Mouse (Mus musculus): ENCODE data around the gene Bicc1. TPM values are rescaled to one million over a fixed set of nuclear protein-coding genes. Genes with fewer than 3 reads are reported as not detected.

Bicc1 gene
- total and polyA plus RNA-seq, 2 experiments from 2014 or later: 4.9 to 6.5 TPM

DNA sequence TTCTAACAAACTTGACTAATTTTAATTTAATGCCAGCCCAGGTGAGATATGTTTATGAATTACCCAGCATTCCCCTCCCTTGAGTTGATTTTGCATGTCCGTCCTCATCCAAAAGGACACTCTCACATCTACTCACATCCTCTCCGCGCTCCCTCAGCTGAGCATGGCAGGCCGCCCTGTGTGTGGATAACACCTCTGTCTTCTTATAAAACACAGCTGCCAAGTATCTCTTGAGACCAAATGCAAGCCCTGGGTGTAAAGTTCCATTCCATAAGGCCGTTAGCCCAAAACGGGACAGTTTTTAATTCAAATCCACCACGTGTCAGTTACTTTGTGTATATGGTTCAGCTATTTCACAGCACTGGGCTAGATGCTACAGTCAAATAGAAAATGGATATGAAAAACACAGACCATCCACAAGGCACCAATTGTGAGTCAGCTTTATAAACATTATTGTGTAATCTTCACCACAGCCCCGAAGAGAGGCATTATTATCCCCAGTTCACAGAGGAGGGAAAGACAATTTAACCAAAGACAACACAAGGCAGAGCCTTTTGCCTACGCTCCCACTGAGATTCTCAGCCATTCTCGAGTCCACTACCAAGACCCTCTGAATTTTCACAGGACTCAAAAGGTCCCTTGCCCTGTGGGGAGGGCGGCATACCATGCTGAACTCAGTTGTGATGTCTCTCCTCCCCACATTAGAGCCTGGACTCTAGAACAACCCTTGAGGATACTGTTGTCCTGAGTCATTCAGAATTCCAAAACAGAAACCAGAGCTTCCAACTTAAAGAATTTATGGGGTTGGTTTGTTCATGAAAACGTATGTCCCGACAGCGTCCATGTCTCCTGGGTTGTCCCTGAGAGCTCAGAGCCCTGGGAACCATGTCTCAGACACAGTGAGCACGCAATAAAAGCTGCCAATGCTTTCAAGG is 12.6 kb downstream of the Bicc1 start:
- Histone ChIP-seq H3K4me3 (ENCODE audit: low read depth, low read length) (no peak overlapping the region), H3K9ac (replicated peaks; ENCODE audit: low read length, poor library complexity, severe bottlenecking) (no peak overlapping the region), H3K4me1 (ENCODE audit: insufficient read depth, low read length) (no peaks in the 10 kb centered on the region), H3K9me3 (ENCODE audit: low read length) (no peaks in the 10 kb centered on the region), H3K4me2 (ENCODE audit: low read depth, low read length, poor library complexity, severe bottlenecking) (no peak overlapping the region), H3K27ac (ENCODE audit: low read depth, low read length) (no peak overlapping the region), H3K27me3 (ENCODE audit: insufficient read depth, low read length) (no peaks in the 10 kb centered on the region), H3K36me3 (ENCODE audit: insufficient read depth, low read length) (no peaks in the 10 kb centered on the region)
- 90% methylated on average over 15 of the region's 15 CpGs for WGBS
- DNase-seq (ENCODE audit: low spot score) (no peak), ATAC-seq (ENCODE audit: low FRiP score) (no peak)
- TF ChIP-seq CTCF (IDR thresholded peaks at IDR 0.05): no peak

DNA sequence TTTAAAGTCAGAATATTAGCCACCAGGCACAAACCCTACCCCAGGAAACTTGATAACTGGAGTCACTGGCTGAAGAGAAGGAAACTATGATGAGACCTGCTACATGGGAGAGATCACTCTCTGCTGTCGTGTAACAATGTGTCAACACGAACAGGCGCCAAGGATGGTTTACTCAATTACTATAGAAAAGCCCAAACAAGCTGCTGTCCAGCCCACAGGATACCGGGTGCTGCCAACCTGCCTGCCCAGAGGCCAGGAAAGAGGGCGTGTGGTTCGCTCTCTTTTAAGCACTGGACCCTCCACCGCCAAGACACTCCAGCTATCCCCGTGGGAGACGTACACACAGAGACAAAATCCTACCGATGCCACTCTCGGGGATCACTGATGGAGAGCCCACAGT is 13.7 kb downstream of the Bicc1 start:
- TF ChIP-seq CTCF (IDR thresholded peaks at IDR 0.05): no peak
- Histone ChIP-seq H3K4me3 (ENCODE audit: low read depth, low read length) (no peak overlapping the region), H3K9ac (replicated peaks; ENCODE audit: low read length, poor library complexity, severe bottlenecking) (no peak overlapping the region), H3K4me2 (ENCODE audit: low read depth, low read length, poor library complexity, severe bottlenecking) (no peak overlapping the region), H3K27ac (ENCODE audit: low read depth, low read length) (no peak overlapping the region), H3K27me3 (ENCODE audit: insufficient read depth, low read length) (no peaks in the 10 kb centered on the region), H3K4me1 (ENCODE audit: insufficient read depth, low read length) (no peaks in the 10 kb centered on the region), H3K36me3 (ENCODE audit: insufficient read depth, low read length) (no peaks in the 10 kb centered on the region), H3K9me3 (ENCODE audit: low read length) (no peaks in the 10 kb centered on the region)
- DNase-seq (ENCODE audit: low spot score) (no peak), ATAC-seq (ENCODE audit: low FRiP score) (no peak)
- 70% methylated on average over 11 of the region's 11 CpGs for WGBS

DNA sequence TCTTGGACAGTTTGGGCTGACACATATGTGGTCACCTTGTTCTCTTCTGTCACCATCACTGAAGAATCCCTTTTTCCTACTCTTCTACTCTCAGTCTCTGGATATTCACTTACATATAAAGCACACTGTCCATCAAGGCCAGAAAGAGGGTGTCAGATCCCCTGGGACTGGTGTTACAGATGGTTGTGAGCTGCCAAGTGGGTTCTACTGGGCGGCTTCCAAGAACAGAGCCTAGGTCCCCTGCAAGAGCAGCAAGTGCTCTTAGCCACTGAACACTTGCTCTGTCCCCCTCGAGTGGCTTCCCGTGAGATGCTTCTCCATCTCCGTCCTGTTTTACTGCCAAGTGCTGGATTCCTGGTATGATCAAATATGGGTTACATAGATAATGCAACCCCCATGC is 15.3 kb downstream of the Bicc1 start:
- H3K4me3 ChIP-seq (ENCODE audit: low read depth, low read length): no peak overlapping the region

DNA sequence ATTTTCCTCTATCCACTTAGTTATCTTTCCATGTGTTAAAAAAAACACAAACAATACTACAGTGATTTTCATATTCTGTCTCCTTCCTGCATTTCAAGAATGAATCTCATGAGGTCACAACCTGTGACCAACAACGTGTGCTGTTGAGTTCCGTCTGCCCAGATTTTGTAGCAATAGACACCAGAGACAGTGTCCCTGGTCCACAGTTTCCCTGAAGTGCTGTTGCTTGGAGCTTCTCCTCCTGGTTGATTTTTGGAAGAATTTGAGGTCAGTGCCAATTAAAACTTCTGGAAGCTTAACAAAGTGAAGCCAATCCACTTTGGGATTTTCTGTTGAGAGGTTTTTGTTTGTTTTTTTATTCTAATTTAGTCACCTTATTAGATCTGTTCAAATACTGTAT is 16.9 kb downstream of the Bicc1 start:
- ATAC-seq (ENCODE audit: low FRiP score) (no peak), DNase-seq (ENCODE audit: low spot score) (no peak)
- Histone ChIP-seq H3K27me3 (ENCODE audit: insufficient read depth, low read length) (no peaks in the 10 kb centered on the region), H3K4me2 (ENCODE audit: low read depth, low read length, poor library complexity, severe bottlenecking) (no peak overlapping the region), H3K4me1 (ENCODE audit: insufficient read depth, low read length) (no peaks in the 10 kb centered on the region), H3K9me3 (ENCODE audit: low read length) (no peaks in the 10 kb centered on the region), H3K4me3 (ENCODE audit: low read depth, low read length) (no peak overlapping the region), H3K27ac (ENCODE audit: low read depth, low read length) (no peak overlapping the region), H3K9ac (replicated peaks; ENCODE audit: low read length, poor library complexity, severe bottlenecking) (no peak overlapping the region), H3K36me3 (ENCODE audit: insufficient read depth, low read length) (no peaks in the 10 kb centered on the region)
- no peak for TF ChIP-seq CTCF (IDR thresholded peaks at IDR 0.05)
- 95% methylated on average over 2 of the region's 2 CpGs for WGBS

More for the DNA sequence above, 15.3 kb downstream of the Bicc1 start:
- Histone ChIP-seq H3K36me3 (ENCODE audit: insufficient read depth, low read length) (no peaks in the 10 kb centered on the region), H3K9me3 (ENCODE audit: low read length) (no peaks in the 10 kb centered on the region), H3K9ac (replicated peaks; ENCODE audit: low read length, poor library complexity, severe bottlenecking) (no peak overlapping the region), H3K4me1 (ENCODE audit: insufficient read depth, low read length) (no peaks in the 10 kb centered on the region), H3K4me2 (ENCODE audit: low read depth, low read length, poor library complexity, severe bottlenecking) (no peak overlapping the region), H3K27ac (ENCODE audit: low read depth, low read length) (no peak overlapping the region), H3K27me3 (ENCODE audit: insufficient read depth, low read length) (no peaks in the 10 kb centered on the region)
- TF ChIP-seq CTCF (IDR thresholded peaks at IDR 0.05): no peak
- WGBS: 93% methylated on average over 4 of the region's 4 CpGs
- ATAC-seq (ENCODE audit: low FRiP score): no peak
- no peak for DNase-seq (ENCODE audit: low spot score)

DNA sequence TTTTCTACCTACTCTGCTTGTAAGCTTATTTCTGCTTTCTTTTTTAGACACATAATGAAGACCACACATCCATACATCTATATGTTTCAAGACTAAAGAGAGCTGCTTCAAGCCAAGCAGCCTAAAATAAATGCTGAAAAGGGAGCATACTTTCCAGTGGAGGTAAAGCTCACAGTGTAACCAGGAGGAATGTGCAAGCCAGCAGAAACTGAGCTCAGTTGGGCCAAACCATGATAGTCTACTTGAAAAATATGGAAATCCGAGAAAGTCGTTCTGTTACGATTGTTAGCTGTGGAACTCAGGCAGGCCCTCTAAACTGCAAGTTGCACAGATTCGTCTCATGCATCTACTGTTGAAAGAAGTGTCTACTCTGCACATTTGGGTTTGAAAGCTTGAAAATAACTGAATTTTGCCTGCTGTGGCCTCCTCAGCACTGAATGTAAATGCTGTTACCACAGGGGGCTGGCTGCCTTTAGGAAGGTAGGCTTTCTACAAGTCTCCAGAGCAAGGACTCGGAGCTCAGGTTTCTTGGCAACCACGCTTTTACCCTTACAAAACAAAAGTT is 19.1 kb downstream of the Bicc1 start:
- DNase-seq (ENCODE audit: low spot score): no peak
- Histone ChIP-seq H3K27ac (ENCODE audit: low read depth, low read length) (no peak overlapping the region), H3K4me2 (ENCODE audit: low read depth, low read length, poor library complexity, severe bottlenecking) (no peak overlapping the region), H3K4me1 (ENCODE audit: insufficient read depth, low read length) (no peaks in the 10 kb centered on the region), H3K27me3 (ENCODE audit: insufficient read depth, low read length) (no peaks in the 10 kb centered on the region), H3K9me3 (ENCODE audit: low read length) (no peaks in the 10 kb centered on the region), H3K9ac (replicated peaks; ENCODE audit: low read length, poor library complexity, severe bottlenecking) (no peak overlapping the region), H3K36me3 (ENCODE audit: insufficient read depth, low read length) (no peaks in the 10 kb centered on the region), H3K4me3 (ENCODE audit: low read depth, low read length) (no peak overlapping the region)
- ATAC-seq (ENCODE audit: low FRiP score): no peak
- 76% methylated on average over 6 of the region's 6 CpGs for WGBS
- TF ChIP-seq CTCF (IDR thresholded peaks at IDR 0.05): no peak

DNA sequence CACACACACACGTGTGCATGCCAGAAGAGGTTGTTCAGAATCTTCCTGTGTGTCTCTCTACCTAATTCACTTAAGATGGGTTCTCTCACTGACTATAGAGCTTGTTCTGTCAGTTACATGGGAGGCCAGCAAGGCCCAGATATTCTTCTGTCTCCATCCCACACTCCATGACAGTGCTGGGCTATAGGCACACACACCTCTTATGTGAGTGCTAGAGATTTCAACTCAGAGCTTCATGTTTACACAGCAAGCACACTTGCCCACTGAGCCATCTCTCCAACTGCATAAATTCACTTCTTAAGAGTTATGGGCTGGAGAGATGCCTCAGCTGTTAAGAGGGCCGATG is 20.7 kb downstream of the Bicc1 start:
- H3K27me3 ChIP-seq (ENCODE audit: insufficient read depth, low read length): no peaks in the 10 kb centered on the region
- H3K9me3 ChIP-seq (ENCODE audit: low read length): no peaks in the 10 kb centered on the region
- DNase-seq (ENCODE audit: low spot score): no peak
- no peak overlapping the region for H3K27ac ChIP-seq (ENCODE audit: low read depth, low read length)
- no peak for ATAC-seq (ENCODE audit: low FRiP score)
- H3K9ac ChIP-seq (replicated peaks; ENCODE audit: low read length, poor library complexity, severe bottlenecking): no peak overlapping the region
- H3K36me3 ChIP-seq (ENCODE audit: insufficient read depth, low read length): no peaks in the 10 kb centered on the region
- no peak overlapping the region for H3K4me3 ChIP-seq (ENCODE audit: low read depth, low read length)
- TF ChIP-seq CTCF (IDR thresholded peaks at IDR 0.05): no peak
- no peak overlapping the region for H3K4me2 ChIP-seq (ENCODE audit: low read depth, low read length, poor library complexity, severe bottlenecking)
- 76% methylated on average over 2 of the region's 2 CpGs for WGBS
- no peaks in the 10 kb centered on the region for H3K4me1 ChIP-seq (ENCODE audit: insufficient read depth, low read length)

All from midbrain, postnatal 0 days (tissue).